Mouse (Mus musculus) ES-Bruce4 (cell line): ENCODE measurements at regions not wholly inside any gene's neighbourhood (a gene's known extent, or its start where the extent isn't known, plus 50 kb on each side); places are given as distances from the start of the nearest gene placed in this dataset.

Source experiments
- CTCF ChIP-seq: IDR thresholded peaks from one replicate; pipeline ENCODE4 v1.8.1; 2011; ENCODE audit warnings: low read depth, low read length
- POLR2A ChIP-seq: IDR thresholded peaks from one replicate; pipeline ENCODE4 v1.8.1; 2011; ENCODE audit warnings: low read length; ENCODE audit not compliant: insufficient read depth

GRCm38 (mm10) chr15:96751243-96752061 lies 51.9 kb upstream of the Slc38a2 start:
- TF ChIP-seq POLR2A, result no peak
- TF ChIP-seq CTCF, result no peak
